Mouse (Mus musculus): ENCODE measurements around the gene Ttll8.

Gene Ttll8

DNA sequence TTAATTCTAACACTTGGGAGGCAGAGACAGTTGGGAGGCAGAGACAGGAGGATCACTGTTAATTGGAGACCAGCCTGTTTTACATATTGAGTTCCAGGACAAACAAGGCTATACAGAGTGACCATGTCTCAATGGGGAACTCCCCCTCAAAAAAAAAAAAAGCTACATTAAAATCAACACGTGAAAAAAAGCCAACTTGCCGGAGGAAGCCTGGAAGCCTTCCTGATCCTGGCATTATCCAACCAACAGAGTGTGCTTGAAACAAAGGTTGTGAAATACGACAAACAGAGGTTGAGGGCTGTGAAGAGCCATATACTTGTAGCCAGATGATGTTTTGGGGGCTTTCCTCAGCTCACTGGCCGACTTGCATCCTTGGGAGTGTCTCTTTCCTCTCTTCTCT lies 71.4 kb downstream of the Ttll8 start:
- DNase-seq (ENCODE audit: low read depth, low spot score) = no peak

DNA sequence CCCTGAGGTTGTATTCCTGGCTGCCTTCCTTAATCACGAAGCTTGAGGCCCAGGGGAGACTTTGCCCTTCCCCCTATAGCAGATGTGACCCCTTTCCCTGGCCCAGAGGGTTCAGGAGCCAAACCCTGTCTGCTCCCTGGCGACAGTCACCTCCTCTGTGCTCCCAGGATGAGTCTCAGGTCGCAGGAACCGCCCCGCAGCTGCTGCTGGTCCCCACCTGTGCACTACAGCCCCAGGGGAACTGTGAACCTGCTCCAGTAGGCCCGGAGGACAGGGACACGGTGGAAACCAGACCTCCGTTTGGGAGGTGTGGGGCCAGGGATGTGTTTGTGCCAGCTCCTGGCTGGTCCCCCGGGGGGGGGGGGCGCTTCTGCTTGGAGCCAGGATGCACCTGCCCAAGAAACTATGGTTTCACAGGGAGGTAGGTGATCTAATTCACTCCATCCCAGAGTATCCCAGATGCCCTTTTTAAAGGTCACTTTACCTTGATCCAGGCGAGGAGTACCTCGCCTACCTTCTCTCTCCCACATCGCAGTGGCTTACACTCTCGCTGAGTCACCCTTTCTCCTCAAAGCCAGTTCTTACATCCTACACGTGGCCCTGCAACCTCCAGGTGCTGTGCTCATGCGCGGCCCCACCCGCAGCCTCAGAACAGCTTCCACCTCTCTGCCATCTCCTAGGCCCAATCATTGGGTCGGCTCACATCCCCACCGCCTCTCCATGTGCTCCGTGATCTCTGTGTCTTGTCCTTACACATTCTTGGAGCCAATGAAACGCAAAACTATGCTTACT lies 72.8 kb downstream of the Ttll8 start:
- no peak for DNase-seq (ENCODE audit: low read depth, low spot score)

DNA sequence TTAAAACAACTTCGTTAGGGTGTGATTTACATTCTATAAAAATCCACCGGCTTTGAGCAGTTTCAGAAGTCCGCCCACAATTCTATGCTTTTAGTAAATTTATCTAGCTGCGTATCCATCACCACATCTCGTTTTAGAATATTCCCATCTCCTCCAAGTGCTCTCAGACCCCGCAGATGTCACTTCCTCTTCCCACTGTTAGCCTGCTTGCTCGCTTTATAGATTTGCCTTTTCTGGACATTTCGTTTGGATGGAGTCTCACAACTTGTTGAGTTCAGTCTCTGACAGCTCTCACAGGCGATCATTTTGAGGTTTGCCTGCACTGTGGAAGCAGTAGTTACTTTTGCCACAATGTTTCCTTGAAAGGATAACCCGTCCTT lies 77.2 kb downstream of the Ttll8 start:
- DNase-seq (ENCODE audit: low read depth, low spot score) = peak; percentile 66

DNA sequence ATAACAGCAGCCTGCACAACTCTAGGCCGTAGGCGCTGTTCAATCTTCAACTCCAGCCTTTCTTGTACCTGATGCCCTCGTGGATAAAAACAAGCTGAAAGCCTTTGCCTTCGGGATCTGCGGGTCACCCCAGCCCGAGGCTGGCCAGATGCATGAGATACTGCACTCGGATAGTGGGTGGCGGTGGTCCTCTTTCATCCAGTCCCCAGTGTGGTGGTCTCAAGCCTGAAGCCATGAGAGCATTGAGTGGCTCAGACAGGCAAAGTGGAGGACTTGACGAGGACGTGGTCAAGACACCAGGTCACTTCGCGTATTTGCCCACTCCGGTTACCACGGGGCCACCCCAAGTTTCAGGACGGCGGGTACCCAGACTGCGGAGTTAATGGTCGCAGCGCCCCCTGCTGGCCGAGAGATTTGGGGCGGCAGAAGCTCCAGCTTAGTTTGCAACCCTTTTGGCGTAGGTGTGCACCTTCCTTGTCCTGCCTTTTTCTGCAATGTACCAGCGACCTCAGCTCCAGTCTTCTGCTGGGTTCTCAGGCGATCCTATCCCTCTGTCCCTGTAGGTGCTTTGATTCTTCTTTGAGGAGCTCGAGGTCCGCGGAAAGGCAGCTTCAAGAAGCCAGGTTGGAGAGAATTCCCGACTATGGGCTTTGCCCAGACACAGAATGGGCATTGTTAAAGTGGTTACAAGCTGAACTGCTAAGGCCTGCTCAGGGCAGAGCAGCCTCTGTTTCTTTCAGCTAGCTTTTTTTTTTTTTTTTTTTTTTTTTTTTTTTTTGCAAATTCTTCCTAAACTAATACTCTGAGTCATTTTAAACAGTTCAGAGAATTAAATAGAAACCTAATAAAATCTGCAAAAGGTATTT lies 77.8 kb downstream of the Ttll8 start:
- no peak for DNase-seq (ENCODE audit: low read depth, low spot score)

DNA sequence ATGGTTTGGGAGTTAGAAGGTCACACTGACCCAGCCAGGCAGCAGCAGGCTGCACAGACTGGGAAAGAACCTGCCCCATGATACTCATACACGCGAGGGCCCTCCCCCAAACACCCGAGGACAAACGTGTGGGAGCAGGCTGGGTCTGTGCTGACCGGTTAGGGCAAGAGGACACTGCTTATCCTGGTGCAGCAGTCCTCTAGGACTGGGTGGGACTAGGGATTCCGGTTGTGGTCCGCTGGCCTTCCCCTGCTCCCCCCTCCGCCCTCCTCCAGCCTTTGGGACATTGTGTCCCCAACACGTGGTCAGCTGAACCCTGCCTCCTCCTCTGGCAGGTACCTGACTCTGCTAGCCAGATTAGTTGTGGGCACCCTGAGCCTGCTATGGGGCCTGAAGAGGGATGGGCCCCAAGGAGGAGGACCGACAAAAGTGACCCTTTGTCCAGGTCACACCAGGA lies 78.6 kb downstream of the Ttll8 start:
- no peak for DNase-seq (ENCODE audit: low read depth, low spot score)

DNA sequence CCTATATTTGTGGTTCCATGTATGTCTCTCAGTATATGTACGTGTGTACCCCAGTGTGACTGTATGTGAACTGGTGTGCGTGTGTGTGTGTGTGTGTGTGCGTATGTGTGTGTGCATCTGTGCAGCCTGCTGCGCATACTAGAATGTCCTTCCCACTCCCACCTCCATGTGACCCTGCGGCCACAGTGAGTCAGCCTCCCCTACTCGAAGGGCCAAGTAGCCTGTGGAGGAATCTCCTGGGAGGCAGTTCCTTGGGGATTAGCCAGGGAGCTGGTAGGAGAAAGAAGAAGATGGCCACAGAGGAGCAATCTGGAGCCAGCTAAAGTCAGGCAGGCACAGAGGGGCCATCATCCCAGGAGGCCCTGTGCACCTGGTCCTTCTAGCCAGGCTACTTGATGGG lies 79.7 kb downstream of the Ttll8 start:
- DNase-seq (ENCODE audit: low read depth, low spot score) = no peak

DNA sequence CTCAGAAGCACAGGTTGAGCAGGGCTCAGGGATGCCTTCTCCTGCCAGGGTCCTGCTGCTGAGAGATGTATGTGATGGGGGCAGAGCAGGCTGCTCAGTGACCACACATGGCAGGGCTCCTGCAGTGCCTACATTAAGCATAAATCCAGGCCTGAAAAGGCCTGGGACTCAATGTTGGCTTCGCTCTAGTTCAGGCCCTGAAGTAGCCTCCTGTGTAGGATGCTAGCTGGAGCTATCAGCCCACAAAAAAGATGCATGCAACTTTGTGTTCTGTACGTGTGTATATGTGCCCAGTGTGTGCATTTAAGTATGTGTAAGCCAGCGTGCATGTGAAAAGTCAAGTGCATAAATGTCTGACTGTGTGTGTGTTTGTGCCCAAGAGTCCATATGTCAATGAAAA lies 80.2 kb downstream of the Ttll8 start:
- no peak for DNase-seq (ENCODE audit: low read depth, low spot score)

DNA sequence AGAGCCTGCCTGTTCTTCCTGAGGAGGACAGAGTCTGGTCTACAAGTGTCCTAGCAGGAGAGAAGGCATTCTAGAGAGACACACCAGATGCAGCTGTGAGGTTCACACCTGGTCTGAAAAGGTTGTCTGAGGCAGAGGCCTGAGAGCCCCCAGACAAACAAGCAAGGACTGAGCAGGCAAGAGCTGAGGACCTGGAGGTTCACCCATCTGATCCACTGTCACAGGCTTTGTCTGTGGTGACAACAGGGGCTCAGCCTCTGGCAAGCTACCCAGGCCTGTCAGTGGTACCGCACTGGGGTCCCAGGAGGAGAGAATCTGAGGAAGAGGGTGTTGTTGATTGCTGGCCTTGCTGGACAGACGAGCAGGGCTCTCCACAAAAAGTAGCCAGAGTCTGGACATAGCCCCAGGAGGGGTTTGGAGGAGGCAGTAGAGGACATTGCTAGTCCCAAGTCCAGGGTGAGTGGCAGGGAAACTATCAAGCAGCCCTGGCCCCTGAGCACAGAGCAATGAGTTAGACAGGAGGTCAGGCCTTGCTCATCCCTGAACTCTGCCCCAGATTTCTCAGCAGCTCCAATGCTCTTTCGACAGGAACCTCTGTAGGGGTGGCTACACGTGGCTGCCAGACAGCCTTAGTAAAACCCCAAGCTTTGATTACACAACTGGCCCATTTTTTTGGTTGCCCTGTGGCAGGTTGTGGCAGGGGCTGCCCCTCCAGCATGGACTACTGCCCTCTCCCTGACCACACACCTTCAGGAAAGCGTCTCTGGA lies 83.6 kb downstream of the Ttll8 start:
- DNase-seq (ENCODE audit: low read depth, low spot score) = no peak

DNA sequence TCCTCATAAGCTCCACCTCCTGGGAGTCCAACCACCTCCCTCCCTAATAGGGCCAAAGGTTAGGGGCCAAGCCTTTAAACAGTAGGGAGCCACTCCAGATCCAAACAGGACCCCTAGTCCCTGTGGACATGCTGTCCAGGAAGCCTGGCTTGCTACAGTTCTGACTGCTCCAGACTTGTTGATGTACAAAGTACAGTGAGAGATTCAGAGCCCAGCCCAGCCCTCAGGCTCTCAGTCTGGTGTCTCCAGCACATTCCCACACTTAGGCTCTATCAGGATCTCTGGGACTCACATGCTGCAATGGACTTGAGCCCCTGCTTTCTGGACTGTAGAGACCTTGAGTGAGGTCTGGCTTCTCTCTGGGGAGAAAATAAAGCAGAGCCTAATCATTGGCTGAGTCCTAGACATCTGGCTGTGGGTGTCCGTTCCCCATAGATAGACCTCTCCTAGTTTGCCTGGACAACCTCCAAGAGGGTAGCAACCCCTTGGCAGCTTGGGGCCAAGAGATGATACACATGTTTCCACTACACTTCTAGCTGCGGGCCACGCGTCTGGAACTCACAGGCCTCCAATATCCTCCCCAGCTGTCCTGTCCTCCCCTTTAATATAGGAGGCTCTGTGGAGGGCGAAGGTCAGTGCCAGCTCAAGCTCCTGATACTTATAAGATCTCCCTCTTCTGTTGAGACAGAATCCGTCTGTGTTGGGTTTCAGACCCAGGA lies 86.0 kb downstream of the Ttll8 start:
- DNase-seq (ENCODE audit: low read depth, low spot score) = no peak

DNA sequence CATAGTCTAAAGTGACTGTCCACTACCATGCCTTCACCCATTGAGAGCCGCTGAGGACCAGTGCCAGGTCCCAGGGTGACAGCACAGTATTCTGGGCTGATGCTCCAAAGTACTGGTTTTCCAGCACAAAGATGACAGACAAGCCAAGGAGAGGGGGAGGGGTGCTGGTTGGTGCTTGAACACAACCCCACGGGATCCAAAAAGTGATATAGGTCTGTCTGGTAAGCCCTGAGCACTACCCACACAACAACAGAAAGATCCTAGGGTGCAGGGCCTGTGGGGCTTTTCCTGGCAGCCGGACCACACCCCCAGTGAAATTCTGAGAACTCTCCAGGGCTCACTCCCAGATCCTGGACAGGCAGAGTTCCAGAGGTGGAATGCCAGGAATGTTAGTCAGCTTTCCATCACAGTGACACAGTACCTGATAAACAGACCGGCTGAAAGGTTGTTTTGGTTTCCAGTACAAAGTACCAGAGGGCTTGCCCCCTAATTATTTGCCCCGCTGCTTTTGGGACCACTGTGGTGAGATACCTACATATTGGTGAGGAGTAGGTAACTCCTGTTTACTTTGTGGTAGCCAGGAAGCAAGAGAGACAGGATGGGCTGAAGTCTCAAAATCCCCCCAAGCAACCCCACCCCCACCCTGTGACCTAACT lies 86.7 kb downstream of the Ttll8 start:
- DNase-seq (ENCODE audit: low read depth, low spot score) = no peak

DNA sequence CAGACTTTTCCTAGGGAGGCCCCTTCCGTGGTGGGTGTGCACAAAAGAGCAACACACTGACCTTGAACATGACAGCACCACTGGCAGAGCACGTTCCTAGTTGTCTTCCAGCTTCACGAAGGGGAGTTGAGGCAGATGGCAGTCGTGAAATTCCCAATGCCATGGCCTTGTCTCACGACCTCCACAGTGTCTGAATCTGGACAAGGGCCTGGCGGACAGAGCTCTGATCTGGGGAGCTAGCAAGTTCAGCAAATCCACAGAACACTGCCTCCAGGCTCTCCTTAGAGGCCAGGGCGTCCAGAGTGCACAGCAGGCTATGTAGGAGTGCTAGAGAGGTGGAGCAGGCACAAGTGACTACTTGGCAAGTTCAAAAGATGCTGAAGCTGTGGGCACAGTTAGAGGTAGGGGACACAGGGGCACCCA lies 87.3 kb downstream of the Ttll8 start:
- no peak for DNase-seq (ENCODE audit: low read depth, low spot score)

DNA sequence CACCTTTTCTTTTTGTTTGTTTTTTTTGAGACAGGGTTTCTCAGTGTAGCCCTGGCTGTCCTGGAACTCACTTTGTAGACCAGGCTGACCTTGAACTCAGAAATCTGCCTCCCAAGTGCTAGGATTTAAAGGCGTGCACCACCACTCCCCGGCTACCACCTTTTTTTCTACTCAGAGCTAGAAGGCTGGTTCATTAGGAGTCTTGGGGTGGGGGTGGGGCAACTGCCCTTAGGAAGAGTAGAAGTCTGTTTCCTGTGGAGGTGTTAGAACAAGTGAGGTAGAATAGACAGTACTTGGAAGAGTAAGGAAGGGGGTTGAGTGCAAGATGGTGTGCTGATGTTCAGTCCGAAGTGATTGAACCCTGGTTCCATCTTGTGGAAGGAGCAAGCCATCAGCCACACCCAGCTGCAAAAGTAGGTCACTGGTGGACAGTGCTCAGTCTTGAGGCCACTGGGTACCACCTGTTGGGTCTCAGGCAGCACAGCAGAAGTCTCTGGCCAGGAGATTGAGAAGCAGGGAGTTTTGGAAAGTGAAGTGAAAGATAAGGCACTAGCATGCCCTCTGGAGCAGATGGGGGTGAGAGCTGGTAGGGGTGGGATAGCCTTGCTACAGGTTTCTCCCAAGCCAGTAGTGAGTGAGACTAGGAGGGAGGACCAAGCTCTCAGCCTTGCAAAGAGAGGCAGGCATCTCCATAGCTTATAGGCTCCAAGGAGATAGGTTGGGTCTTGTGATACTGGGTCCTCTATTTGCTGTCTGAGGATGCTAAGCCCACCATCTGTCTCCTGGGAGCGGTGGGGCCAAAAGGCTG lies 88.1 kb downstream of the Ttll8 start:
- DNase-seq (ENCODE audit: low read depth, low spot score) = no peak

DNA sequence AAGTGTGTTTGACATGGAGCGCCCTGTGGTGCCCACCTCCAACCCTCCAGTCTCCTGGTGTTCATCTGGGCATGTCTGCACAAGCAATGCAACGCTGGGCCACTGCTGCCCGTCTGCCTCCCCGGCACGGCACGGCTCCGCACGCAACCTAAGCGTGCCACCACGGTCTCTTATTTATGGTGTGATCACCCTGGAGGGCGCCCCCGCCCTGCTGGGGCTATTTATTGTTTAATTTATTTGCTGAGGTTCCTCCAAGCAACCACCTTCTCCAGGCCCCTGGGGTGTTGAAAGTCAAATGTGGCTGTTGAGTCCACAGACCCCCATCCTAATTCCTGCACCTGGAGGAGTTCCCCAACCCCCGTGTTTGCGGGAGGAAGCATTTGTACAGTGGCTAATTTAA lies 89.2 kb downstream of the Ttll8 start:
- DNase-seq (ENCODE audit: low read depth, low spot score) = no peak

DNA sequence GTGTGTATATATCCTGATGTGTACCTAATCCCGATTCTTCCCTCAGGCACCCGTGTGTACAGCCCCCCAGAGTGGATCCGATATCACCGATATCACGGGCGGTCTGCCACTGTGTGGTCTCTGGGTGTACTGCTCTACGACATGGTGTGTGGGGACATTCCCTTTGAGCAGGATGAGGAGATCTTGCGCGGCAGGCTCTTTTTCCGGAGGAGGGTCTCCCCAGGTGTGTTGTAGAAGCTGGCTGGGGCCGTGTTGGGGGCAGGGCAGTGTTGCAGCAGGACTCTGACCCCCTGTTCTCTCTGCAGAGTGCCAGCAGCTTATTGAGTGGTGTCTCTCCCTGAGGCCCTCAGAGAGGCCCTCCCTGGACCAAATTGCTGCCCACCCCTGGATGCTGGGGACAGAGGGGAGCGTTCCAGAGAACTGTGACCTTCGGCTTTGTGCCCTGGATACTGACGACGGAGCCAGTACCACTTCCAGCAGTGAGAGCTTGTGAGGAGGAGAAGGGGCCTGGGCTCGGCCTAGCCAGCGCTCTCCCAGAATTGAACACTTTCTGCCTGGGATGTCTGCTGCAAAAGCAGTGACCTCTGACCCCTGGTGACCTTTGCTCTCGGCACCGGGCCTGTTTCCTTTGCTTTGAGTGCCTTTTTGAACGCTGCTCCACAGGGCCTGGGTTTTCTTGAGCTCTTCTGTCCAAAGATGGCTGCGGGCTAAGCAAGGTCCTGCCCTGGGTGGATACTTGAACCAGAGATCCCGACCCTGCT lies 89.8 kb downstream of the Ttll8 start:
- DNase-seq (ENCODE audit: low read depth, low spot score) = no peak

DNA sequence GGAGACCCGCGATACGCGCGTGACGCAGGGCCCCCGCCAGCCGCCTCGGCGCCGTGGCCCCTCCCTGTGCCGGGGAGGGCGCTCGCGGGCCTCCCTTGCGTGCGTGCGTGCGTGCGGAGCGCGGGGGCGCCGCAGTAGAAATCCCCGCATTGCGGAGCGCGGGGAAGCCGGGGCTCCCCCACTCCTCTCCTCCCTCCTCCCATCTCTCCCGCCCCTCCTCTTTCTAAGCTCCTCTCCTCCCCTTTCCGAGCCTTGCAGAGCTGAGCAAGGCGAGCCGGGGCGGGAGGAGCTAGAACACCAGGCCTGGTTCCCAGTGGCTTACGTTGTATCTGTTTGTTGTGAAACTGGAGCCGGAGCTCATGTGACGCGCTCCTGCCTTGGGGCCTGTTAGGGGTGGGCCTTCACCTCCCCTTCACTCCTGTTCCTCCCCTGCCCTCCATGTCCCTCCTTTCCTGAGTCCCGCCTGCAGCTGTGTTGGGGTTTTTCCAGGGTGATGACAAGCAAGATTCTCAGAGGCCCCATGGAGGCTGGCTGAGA lies 90.5 kb downstream of the Ttll8 start:
- DNase-seq (ENCODE audit: low read depth, low spot score) = peak; percentile 94

DNA sequence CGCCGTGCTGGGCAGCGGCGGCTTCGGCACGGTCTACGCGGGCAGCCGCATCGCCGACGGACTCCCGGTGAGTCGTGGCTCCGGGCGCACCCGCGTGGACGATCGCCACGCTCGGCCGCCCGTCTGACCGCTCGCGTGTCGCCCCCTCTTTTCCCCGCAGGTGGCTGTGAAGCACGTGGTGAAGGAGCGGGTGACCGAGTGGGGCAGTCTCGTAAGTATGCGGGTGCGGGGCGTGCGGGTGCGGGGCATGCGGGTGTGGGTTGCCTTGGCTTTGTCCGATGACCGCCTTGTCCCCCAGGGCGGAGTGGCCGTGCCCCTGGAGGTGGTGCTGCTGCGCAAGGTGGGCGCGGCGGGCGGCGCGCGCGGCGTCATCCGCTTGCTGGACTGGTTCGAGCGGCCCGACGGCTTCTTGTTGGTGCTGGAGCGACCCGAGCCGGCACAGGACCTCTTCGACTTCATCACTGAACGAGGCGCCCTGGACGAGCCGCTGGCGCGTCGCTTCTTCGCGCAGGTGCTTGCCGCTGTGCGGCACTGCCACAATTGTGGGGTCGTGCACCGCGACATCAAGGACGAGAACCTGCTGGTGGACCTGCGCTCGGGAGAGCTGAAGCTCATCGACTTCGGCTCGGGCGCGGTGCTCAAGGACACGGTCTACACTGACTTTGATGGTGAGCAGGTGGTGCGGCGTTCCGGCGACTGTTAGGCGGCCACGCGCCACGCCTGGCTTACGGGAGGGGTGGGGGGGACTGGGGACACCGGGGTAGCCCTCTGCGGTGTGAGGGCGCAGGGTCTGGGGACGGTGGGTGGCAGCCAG lies 91.1 kb downstream of the Ttll8 start:
- DNase-seq (ENCODE audit: low read depth, low spot score) = no peak

DNA sequence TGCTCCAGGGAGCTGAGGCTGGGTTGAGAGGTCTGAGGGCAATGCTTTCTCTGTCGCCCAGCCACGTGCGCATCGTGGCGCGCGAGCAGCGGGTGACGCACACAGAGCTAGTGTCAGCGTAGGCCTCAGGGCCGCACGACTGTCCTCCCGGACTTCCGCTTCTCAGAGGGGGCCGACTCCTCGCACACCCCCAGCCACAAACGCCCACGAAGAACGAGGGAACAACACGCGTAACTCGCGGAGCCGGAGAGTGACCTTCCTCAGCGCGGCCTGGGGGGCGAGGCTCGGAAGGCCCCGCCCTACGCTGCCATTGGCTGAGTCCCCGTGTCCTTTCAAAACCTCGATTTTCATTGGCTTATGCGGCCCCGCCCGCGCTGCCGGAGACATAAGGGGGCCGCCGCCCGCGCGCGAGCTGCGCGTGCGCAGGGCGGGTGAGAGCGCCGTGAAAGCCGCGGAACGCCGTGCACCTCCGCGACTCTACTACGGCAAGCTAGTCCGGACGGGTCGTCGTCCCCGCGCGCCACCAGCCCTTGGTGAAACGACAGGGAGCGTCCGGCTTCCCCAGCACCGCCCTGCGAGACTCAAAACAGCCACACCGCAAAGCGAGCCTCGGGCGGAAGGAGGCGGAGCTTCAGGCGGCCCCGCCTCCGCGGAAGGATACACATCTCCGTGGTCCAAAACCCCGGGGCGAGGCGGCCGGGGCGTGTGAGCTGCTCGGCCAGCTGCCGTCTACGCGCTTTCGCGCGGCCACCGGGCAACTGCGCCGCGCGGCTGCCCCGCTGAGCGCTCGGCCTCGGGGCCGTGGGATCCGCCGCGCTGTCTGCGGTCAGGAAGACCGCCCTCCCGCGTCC lies 92.2 kb downstream of the Ttll8 start, which contains the start of gene Pim3:
Pim3 (plus strand) TSS at position 415 of the 851 bp plus-strand sequence.
- DNase-seq (ENCODE audit: low read depth, low spot score) = peak; percentile 97

Measured in telencephalon, adult 2 months (tissue).